Mouse (Mus musculus): ENCODE results near the gene 1700017D01Rik. TPM values are rescaled to one million over a fixed set of nuclear protein-coding genes. Genes with fewer than 3 reads are reported as not detected.
A peak's percentile ranks its signal among the peaks of the same experiment; 100 is the strongest.
"Not testable (repeated sequence)": the region's sequence is repeated elsewhere in the genome, so short reads cannot be mapped to it uniquely, and the experiment has no call there.

1700017D01Rik gene
- not detected in 2 replicates for polyA plus RNA-seq (2014; fragmentation: Nextera tagmentation; extraction: Ambion mirVana)

DNA sequence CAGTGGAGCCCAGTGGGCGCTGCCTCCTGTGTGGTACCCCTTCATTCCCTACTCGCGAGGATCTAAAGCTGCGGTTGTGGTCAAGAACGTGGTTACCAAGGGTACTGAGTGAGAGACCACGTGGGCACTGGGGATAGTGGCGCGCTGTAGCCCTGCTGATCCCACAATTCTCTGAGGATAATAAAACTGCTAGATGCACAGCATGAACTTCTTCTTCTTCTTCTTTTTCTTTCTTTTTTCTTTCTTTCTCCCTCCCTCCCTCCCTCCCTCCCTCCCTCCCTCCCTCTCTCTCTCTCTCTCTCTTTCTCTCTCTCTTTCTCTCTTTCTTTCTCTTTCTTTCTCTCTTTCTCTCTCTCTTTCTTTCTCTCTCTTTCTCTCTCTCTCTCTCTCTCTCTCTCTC is at the start of gene 1700017D01Rik:
Gene 1700017D01Rik, minus strand, starts transcription at position 101 of the 400 bp plus-strand sequence.
- WGBS, result 85% methylated on average over 8 of the region's 8 CpGs
- not testable (repeated sequence) for H3K4me3 ChIP-seq (ENCODE audit: low read depth, low read length); H3K4me1 ChIP-seq (ENCODE audit: control insufficient read depth, insufficient read depth, low read length); ATAC-seq (ENCODE audit: insufficient read depth, low FRiP score, low TSS enrichment); H3K9ac ChIP-seq (ENCODE audit: low read length); H3K36me3 ChIP-seq (ENCODE audit: control insufficient read depth, insufficient read depth, low read length); DNase-seq (ENCODE audit: low spot score); H3K27ac ChIP-seq (ENCODE audit: low read depth, low read length); H3K4me2 ChIP-seq (ENCODE audit: low read depth); H3K9me3 ChIP-seq (ENCODE audit: control insufficient read depth, low read length); H3K27me3 ChIP-seq (ENCODE audit: control insufficient read depth, insufficient read depth, low read length)

DNA sequence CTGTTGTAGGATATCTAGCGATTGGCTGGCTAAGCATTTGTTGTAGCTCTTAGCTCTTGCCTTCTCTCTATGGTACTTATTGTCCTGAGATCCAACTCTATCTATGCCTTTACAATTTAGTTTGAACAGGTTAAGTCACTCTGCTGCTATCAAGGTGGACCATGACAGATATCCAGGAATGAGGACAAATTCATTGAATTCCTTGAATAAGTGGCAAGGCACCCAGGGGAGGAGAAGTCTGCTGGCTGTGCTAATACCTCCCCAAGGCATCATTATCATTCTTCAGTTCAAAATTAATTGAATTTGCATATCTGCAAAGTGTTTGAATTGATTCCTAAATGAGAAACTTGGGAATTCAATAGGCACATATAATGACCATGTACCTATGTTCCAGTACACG is 46.8 kb upstream of the 1700017D01Rik start:
- Histone ChIP-seq H3K9ac (ENCODE audit: low read length) (no peak overlapping the region), H3K4me3 (ENCODE audit: low read depth, low read length) (no peak overlapping the region), H3K9me3 (ENCODE audit: control insufficient read depth, low read length) (no peaks in the 10 kb centered on the region), H3K4me2 (ENCODE audit: low read depth) (no peak overlapping the region), H3K36me3 (ENCODE audit: control insufficient read depth, insufficient read depth, low read length) (no peaks in the 10 kb centered on the region), H3K27me3 (ENCODE audit: control insufficient read depth, insufficient read depth, low read length) (no peaks in the 10 kb centered on the region), H3K27ac (ENCODE audit: low read depth, low read length) (no peak overlapping the region), H3K4me1 (ENCODE audit: control insufficient read depth, insufficient read depth, low read length) (no peaks in the 10 kb centered on the region)
- DNase-seq (ENCODE audit: low spot score), result no peak
- 73% methylated on average over 2 of the region's 2 CpGs for WGBS
- ATAC-seq (ENCODE audit: insufficient read depth, low FRiP score, low TSS enrichment), result no peak

DNA sequence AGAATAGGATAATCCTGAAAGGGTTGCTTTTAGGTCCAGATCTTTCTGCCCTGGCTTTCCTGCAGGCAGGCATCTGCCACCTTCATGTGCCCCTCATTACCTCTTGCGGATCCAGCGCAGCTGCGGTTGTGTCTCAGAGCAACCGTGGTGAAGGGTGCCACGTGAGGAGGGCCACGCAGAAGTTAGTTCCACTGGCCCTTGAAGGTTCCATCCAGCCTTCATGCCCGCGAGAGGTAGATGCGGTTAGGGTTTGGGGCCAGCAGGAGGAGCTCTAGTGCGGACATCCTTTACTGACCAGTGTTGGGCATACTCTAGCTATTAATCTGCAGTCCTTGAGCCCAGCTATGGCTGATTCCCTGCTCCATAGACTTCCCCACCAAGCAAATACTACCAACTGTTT is 34.5 kb upstream of the 1700017D01Rik start, which contains the start of gene 1700025F22Rik:
Gene 1700025F22Rik, minus strand, starts transcription at position 149 of the 400 bp plus-strand sequence.
- DNase-seq (ENCODE audit: low spot score), result no peak
- 31% methylated on average over 10 of the region's 10 CpGs for WGBS
- Histone ChIP-seq H3K4me3 (ENCODE audit: low read depth, low read length) (no peak within 1 kb of the TSS), H3K9me3 (ENCODE audit: control insufficient read depth, low read length) (no peaks in the 10 kb centered on the region), H3K4me2 (ENCODE audit: low read depth) (no peak within 1 kb of the TSS), H3K27me3 (ENCODE audit: control insufficient read depth, insufficient read depth, low read length) (no peaks in the 10 kb centered on the region), H3K36me3 (ENCODE audit: control insufficient read depth, insufficient read depth, low read length) (no peaks in the 10 kb centered on the region), H3K9ac (ENCODE audit: low read length) (no peak within 1 kb of the TSS), H3K4me1 (ENCODE audit: control insufficient read depth, insufficient read depth, low read length) (no peaks in the 10 kb centered on the region), H3K27ac (ENCODE audit: low read depth, low read length) (no peak within 1 kb of the TSS)
- ATAC-seq (ENCODE audit: insufficient read depth, low FRiP score, low TSS enrichment), result no peak

DNA sequence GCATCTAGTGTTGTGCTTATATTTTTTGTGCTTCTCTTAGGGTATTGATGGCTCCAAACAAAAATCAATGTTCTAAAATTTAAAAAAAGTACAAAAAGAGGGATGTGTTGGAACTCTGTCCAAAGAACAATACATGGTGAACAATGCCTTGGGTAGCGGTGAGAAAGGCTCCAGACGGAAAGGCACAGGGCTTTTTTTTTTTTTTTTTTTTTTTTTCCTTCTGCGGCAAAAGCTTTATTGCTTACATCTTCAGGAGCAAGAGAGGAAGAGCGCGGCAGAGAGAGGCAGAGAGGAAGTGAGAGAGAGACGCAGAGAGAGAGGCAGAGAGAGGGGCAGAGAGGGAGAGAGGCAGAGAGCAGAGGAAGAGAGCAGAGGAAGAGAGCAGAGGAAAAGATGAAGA is 27.2 kb upstream of the 1700017D01Rik start:
- H3K4me3 ChIP-seq (ENCODE audit: low read depth, low read length); H3K27ac ChIP-seq (ENCODE audit: low read depth, low read length); H3K9me3 ChIP-seq (ENCODE audit: control insufficient read depth, low read length); H3K4me1 ChIP-seq (ENCODE audit: control insufficient read depth, insufficient read depth, low read length); DNase-seq (ENCODE audit: low spot score); H3K27me3 ChIP-seq (ENCODE audit: control insufficient read depth, insufficient read depth, low read length); ATAC-seq (ENCODE audit: insufficient read depth, low FRiP score, low TSS enrichment); H3K9ac ChIP-seq (ENCODE audit: low read length); H3K36me3 ChIP-seq (ENCODE audit: control insufficient read depth, insufficient read depth, low read length); H3K4me2 ChIP-seq (ENCODE audit: low read depth): not testable (repeated sequence)
- 83% methylated on average over 6 of the region's 6 CpGs for WGBS

DNA sequence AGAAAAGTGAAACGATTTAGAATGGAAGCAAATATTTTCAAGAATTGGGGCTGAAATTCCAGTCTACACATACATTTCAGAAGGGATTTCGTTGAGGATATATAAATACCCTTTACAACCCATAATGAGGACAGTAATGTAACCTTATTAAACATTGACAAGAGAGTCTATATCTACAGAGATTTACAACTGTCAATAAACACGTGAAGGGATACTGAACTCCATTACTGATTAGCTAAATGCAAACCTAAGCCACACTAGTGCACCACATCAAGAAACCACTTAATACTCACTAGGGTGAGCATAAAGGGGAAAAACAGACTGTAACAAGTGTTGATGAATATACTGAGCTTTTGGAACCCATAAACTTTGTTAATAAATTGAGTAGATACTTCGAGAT is 4.7 kb upstream of the 1700017D01Rik start:
- DNase-seq (ENCODE audit: low spot score) (no peak), ATAC-seq (ENCODE audit: insufficient read depth, low FRiP score, low TSS enrichment) (no peak)
- Histone ChIP-seq H3K36me3 (ENCODE audit: control insufficient read depth, insufficient read depth, low read length) (no peaks in the 10 kb centered on the region), H3K27me3 (ENCODE audit: control insufficient read depth, insufficient read depth, low read length) (no peaks in the 10 kb centered on the region), H3K4me3 (ENCODE audit: low read depth, low read length) (no peak overlapping the region), H3K4me1 (ENCODE audit: control insufficient read depth, insufficient read depth, low read length) (no peaks in the 10 kb centered on the region), H3K9me3 (ENCODE audit: control insufficient read depth, low read length) (no peaks in the 10 kb centered on the region), H3K27ac (ENCODE audit: low read depth, low read length) (no peak overlapping the region), H3K4me2 (ENCODE audit: low read depth) (no peak overlapping the region), H3K9ac (ENCODE audit: low read length) (no peak overlapping the region)
- WGBS, result 79% methylated on average over 4 of the region's 4 CpGs

DNA sequence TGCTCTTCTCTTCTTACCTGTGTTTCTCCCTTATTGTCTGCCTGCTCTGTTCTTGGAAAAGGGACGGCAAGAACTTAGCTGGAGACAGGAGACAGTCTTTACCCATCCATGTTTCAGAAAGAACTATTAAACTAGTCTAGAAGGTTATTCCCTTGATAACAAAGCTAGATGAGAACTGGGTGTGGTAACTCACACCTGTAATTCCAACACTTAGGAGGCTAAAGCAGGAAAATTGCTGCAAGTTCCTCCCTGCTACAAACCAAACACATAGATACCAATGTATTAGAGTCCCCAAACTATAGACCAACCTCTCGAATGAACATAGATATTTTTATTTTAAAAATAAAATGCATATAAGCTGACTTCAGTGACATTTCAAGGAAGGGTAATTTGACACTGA is 4.2 kb upstream of the 1700017D01Rik start:
- no peak for ATAC-seq (ENCODE audit: insufficient read depth, low FRiP score, low TSS enrichment)
- H3K4me3 ChIP-seq (ENCODE audit: low read depth, low read length), result no peak overlapping the region
- WGBS, result 86% methylated on average over 2 of the region's 2 CpGs
- no peaks in the 10 kb centered on the region for H3K9me3 ChIP-seq (ENCODE audit: control insufficient read depth, low read length)
- no peak overlapping the region for H3K4me2 ChIP-seq (ENCODE audit: low read depth)
- no peaks in the 10 kb centered on the region for H3K36me3 ChIP-seq (ENCODE audit: control insufficient read depth, insufficient read depth, low read length)
- H3K27me3 ChIP-seq (ENCODE audit: control insufficient read depth, insufficient read depth, low read length), result no peaks in the 10 kb centered on the region
- H3K4me1 ChIP-seq (ENCODE audit: control insufficient read depth, insufficient read depth, low read length), result no peaks in the 10 kb centered on the region
- H3K27ac ChIP-seq (ENCODE audit: low read depth, low read length), result no peak overlapping the region
- no peak overlapping the region for H3K9ac ChIP-seq (ENCODE audit: low read length)
- no peak for DNase-seq (ENCODE audit: low spot score)

DNA sequence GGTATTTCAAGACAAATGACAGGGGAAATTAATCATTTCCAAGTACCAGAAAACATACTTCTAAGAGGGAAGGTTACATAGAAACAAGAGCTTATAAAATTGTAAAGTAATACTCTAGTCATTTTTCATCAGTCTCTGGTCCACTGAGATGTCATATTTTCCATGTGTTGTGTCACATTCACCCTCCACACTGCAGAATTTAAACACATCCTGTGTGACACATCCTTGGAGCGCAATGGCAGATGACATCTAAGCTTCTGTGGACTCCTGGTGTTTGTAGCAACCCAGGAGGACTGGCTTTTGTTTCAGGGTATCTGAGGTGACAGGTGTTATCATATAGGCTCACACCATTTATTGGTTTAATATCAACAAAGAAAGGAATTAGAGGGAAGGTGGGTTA is 974 bp downstream of the 1700017D01Rik start:
- Histone ChIP-seq H3K4me3 (ENCODE audit: low read depth, low read length) (no peak overlapping the region), H3K27me3 (ENCODE audit: control insufficient read depth, insufficient read depth, low read length) (no peaks in the 10 kb centered on the region), H3K4me1 (ENCODE audit: control insufficient read depth, insufficient read depth, low read length) (no peaks in the 10 kb centered on the region), H3K9me3 (ENCODE audit: control insufficient read depth, low read length) (no peaks in the 10 kb centered on the region), H3K9ac (ENCODE audit: low read length) (no peak overlapping the region), H3K36me3 (ENCODE audit: control insufficient read depth, insufficient read depth, low read length) (no peaks in the 10 kb centered on the region), H3K27ac (ENCODE audit: low read depth, low read length) (no peak overlapping the region), H3K4me2 (ENCODE audit: low read depth) (no peak overlapping the region)
- no peak for ATAC-seq (ENCODE audit: insufficient read depth, low FRiP score, low TSS enrichment)
- WGBS, result 81% methylated on average over 1 of the region's 1 CpGs
- no peak for DNase-seq (ENCODE audit: low spot score)

DNA sequence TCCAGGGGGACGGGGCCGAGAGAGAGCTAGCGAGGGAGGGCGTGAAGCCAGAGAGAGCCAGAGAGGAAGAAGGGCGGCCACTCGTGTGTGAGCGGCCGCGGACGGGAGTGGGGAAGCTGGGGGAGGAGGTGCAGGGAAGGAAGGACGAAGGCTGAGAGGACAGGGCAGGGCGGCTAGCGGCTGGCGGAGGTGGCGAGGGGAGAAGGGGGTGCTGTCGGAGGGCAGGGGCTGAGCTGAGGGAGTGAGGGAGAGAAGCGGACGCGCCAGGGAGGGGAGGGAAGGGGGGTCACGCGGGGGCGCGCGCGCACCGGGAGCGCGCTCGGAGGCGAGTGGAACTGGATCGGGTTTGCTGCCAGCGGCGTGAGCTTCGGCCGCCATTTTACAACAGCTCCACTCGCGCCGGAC is 9.7 kb downstream of the 1700017D01Rik start:
- peak overlapping the region; percentile 25 for H3K4me2 ChIP-seq (ENCODE audit: low read depth)
- H3K9ac ChIP-seq (ENCODE audit: low read length), result peak overlapping the region; percentile 39
- H3K4me3 ChIP-seq (ENCODE audit: low read depth, low read length), result peak overlapping the region; percentile 25
- not testable (repeated sequence) for H3K9me3 ChIP-seq (ENCODE audit: control insufficient read depth, low read length); H3K27ac ChIP-seq (ENCODE audit: low read depth, low read length); H3K27me3 ChIP-seq (ENCODE audit: control insufficient read depth, insufficient read depth, low read length); H3K4me1 ChIP-seq (ENCODE audit: control insufficient read depth, insufficient read depth, low read length); H3K36me3 ChIP-seq (ENCODE audit: control insufficient read depth, insufficient read depth, low read length)
- 3% methylated on average over 5 of the region's 38 CpGs for WGBS
- DNase-seq (ENCODE audit: low spot score), result peak; percentile 51
- ATAC-seq (ENCODE audit: insufficient read depth, low FRiP score, low TSS enrichment), result peak; percentile 96

DNA sequence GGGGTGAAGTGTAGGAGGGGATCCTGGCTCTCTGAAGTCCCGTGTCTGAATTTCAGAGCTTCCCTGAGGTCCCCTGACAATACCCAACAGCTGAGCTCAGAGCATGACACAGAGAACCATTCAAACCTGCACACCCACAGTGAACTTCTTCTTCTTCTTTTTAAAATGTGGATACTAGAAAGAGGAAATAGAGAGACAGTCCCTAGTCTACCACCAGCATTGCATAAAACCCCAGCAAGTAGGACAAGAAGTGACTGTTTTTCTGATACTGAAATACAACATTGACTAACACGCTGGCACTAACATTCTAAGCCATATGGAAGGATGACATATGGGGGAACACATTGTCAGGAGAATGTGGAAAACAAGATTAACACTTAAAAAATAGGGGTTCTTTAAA is 11.3 kb downstream of the 1700017D01Rik start:
- Histone ChIP-seq H3K4me3 (ENCODE audit: low read depth, low read length) (no peak overlapping the region), H3K9ac (ENCODE audit: low read length) (no peak overlapping the region), H3K9me3 (ENCODE audit: control insufficient read depth, low read length) (no peaks in the 10 kb centered on the region), H3K36me3 (ENCODE audit: control insufficient read depth, insufficient read depth, low read length) (no peaks in the 10 kb centered on the region), H3K4me1 (ENCODE audit: control insufficient read depth, insufficient read depth, low read length) (no peaks in the 10 kb centered on the region), H3K4me2 (ENCODE audit: low read depth) (no peak overlapping the region), H3K27ac (ENCODE audit: low read depth, low read length) (no peak overlapping the region), H3K27me3 (ENCODE audit: control insufficient read depth, insufficient read depth, low read length) (no peaks in the 10 kb centered on the region)
- ATAC-seq (ENCODE audit: insufficient read depth, low FRiP score, low TSS enrichment) (no peak), DNase-seq (ENCODE audit: low spot score) (no peak)
- 91% methylated on average over 2 of the region's 2 CpGs for WGBS

All from neural tube, embryonic 11.5 days (tissue).